Mouse (Mus musculus) MEL (cell line): ENCODE measurements around the gene Dock3.
"Not testable (repeated sequence)": the region's sequence is repeated elsewhere in the genome, so short reads cannot be mapped to it uniquely, and the experiment has no call there.

ENCODE experiments used
- BHLHE40 ChIP-seq: IDR thresholded peaks from 2 replicates; pipeline ENCODE4 v1.6.1; 2012; ENCODE audit warnings: low read depth, mild to moderate bottlenecking, inconsistent platforms, low read length, improper control_type of control experiment, borderline replicate concordance
- CHD1 ChIP-seq: IDR thresholded peaks from 2 replicates; pipeline ENCODE4 v1.6.1; 2012; ENCODE audit warnings: low read depth, mild to moderate bottlenecking, inconsistent platforms, low read length, improper control_type of control experiment
- CTCF ChIP-seq, 3 experiments: IDR thresholded peaks in 2 of 3; conservative IDR thresholded peaks in 1 of 3; 2 replicates each; pipeline ENCODE4 v1.5.1; 2011 to 2012; ENCODE audit warnings: low read length in 3 of 3, low read depth in 2 of 3, mild to moderate bottlenecking in 2 of 3, improper control_type of control experiment in 1 of 3, inconsistent platforms in 1 of 3, mixed read lengths in 1 of 3, moderate library complexity in 1 of 3; ENCODE audit not compliant: control insufficient read depth in 1 of 3, insufficient read depth in 1 of 3, poor library complexity in 1 of 3, severe bottlenecking in 1 of 3
- HCFC1 ChIP-seq: IDR thresholded peaks from 2 replicates; pipeline ENCODE4 v1.6.1; 2012; ENCODE audit warnings: low read depth, mild to moderate bottlenecking, inconsistent platforms, low read length, improper control_type of control experiment, moderate library complexity
- JUND ChIP-seq: IDR thresholded peaks from 2 replicates; pipeline ENCODE4 v1.6.1; 2011; ENCODE audit warnings: low read depth, mild to moderate bottlenecking, improper control_type of control experiment, low read length
- KAT2A ChIP-seq: conservative IDR thresholded peaks from 2 replicates; pipeline ENCODE4 v1.6.1; 2012; ENCODE audit warnings: low read depth, low read length, improper control_type of control experiment, inconsistent platforms
- MAFK ChIP-seq: IDR thresholded peaks from 2 replicates; pipeline ENCODE4 v1.6.1; 2011; ENCODE audit warnings: low read depth, mild to moderate bottlenecking, low read length, improper control_type of control experiment, borderline replicate concordance
- MYC ChIP-seq: IDR thresholded peaks from 2 replicates; pipeline ENCODE4 v1.6.1; 2011; ENCODE audit warnings: low read depth, mild to moderate bottlenecking, low read length, improper control_type of control experiment, moderate library complexity
- NRF1 ChIP-seq: IDR thresholded peaks from 2 replicates; pipeline ENCODE4 v1.6.1; 2014; ENCODE audit warnings: low read depth, mild to moderate bottlenecking, inconsistent platforms, low read length, improper control_type of control experiment, moderate library complexity; ENCODE audit not compliant: poor library complexity, insufficient read depth, severe bottlenecking
- POLR2A ChIP-seq, 2 experiments: IDR thresholded peaks; 2 replicates each; pipeline ENCODE4 v1.6.1; 2011 to 2012; ENCODE audit warnings: low read length in 2 of 2, mild to moderate bottlenecking in 2 of 2, control low read depth in 1 of 2, improper control_type of control experiment in 1 of 2, low read depth in 1 of 2, moderate library complexity in 1 of 2; ENCODE audit not compliant: control insufficient read depth in 1 of 2, insufficient read depth in 1 of 2, poor library complexity in 1 of 2
- POLR2AphosphoS5 ChIP-seq: IDR thresholded peaks from 2 replicates; pipeline ENCODE4 v1.6.1; 2012; ENCODE audit warnings: low read depth, borderline replicate concordance, mild to moderate bottlenecking, inconsistent platforms, low read length, moderate library complexity, mixed read lengths
- SIN3A ChIP-seq: IDR thresholded peaks from 2 replicates; pipeline ENCODE4 v1.6.1; 2012; ENCODE audit warnings: low read length, improper control_type of control experiment, inconsistent platforms

DNA sequence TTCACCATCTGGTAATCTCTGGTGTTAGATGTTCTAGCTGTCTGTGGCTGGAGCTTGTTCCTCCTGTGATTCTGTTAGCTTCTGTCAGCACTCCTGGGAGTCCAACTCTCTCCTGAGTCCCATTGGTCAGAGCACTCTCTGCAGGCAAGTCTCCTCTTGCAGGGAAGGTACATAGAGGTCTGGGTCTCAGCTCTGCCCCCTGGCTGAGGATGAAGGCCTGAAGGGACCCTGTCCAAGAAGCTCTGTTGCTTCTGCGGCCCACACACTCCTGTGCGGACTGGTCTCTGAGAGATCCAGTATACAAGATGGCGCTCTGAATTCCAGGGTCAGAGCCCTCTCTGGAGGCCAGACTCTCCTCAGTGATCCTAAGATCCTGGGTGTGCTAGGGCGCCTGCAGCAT is 75.3 kb downstream of the Dock3 start:
- not testable (repeated sequence) for TF ChIP-seq HCFC1; BHLHE40; CHD1; NRF1; POLR2A (IDR thresholded peaks at IDR 0.05; ENCODE audit: control insufficient read depth in 1 of 2, insufficient read depth in 1 of 2, low read depth in 1 of 2, low read length in 2 of 2, poor library complexity in 1 of 2); MYC; KAT2A; POLR2AphosphoS5; JUND; MAFK; CTCF (IDR thresholded peaks at IDR 0.05 in 2 of 3, conservative IDR thresholded peaks at IDR 0.05 in 1 of 3; ENCODE audit: control insufficient read depth in 1 of 3, insufficient read depth in 1 of 3, low read depth in 2 of 3, low read length in 3 of 3, poor library complexity in 1 of 3, severe bottlenecking in 1 of 3); SIN3A
